Mouse (Mus musculus) lung, adult 2 months (tissue): Measurements from ENCODE around the gene Dnah7b.

ENCODE experiments used
- CTCF ChIP-seq: fragments of 200-500 bp; IDR thresholded peaks from 2 replicates; pipeline ENCODE4 v1.5.1; 2011; ENCODE audit warnings: mild to moderate bottlenecking, low read length, control low read depth; ENCODE audit not compliant: insufficient read depth
- POLR2A ChIP-seq: fragments of 200-500 bp; IDR thresholded peaks from 2 replicates; pipeline ENCODE4 v1.6.1; 2011; ENCODE audit warnings: low read depth, mild to moderate bottlenecking, control low read depth, low read length, borderline replicate concordance; ENCODE audit errors: extremely low read depth

DNA sequence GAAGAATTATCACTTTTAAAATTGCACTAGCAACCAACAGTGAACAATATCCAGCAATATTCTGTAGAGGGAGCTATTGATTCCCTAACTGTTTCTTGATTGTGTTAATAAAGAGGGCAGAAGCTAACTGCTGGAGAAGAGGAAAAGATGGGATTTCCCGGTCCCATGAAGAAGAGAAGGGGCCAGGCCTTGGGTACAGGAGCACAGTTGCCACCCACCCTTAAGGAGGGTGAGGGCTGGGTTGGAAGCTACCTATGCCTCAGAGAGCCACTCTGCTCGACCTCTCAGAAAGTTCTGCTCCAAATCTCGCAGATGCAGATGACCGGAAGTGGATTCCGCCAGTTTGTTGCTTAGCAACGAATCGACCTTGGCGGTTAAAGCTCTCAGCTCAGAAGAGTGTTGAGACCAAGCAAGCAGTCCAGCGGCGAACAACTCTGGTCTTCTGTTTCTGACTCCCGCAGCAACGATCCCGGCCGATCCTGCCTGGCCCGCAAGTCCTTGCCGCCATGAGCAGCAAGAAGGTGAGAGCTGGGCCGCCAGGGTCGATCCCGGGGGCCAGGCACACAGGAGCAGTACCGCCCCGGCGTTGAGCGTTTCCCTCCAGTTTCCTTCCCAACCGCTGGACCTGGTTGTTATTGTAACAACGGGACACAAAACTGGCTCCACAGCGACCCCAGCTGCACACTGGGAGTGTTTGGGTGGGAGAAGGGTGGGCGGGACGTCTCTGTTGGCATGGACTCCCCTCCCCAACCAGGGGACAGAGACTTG, 553 bp downstream of the Dnah7b start:
- TF ChIP-seq CTCF (peak; percentile 12; the same call in 1 of the 2 replicates), POLR2A (no peak)
